Mouse (Mus musculus) embryonic facial prominence, embryonic 13.5 days (tissue): Measurements from ENCODE around the gene Ercc1. TPM values are rescaled to one million over a fixed set of nuclear protein-coding genes. Genes with fewer than 3 reads are reported as not detected.

Experiments
- ATAC-seq: fragments of 200-750 bp; cut with Nextera tagmentation; 2 replicates; pipeline ENCODE4 v1.8.0; 2017; ENCODE audit warnings: low read depth; ENCODE audit not compliant: insufficient number of reproducible peaks, insufficient read depth, low FRiP score, low TSS enrichment
- H3K27ac ChIP-seq: fragments of 300-500 bp; sonication (generic); 2 replicates; pipeline ENCODE4 v1.5.1; 2015; ENCODE audit warnings: moderate library complexity, mild to moderate bottlenecking, inconsistent platforms
- H3K27me3 ChIP-seq: fragments of 300-500 bp; sonication (generic); 2 replicates; pipeline ENCODE4 v1.6.1; 2015; ENCODE audit warnings: mild to moderate bottlenecking, inconsistent platforms
- H3K36me3 ChIP-seq: fragments of 300-500 bp; sonication (generic); 2 replicates; pipeline ENCODE4 v1.6.1; 2015; ENCODE audit warnings: mild to moderate bottlenecking, inconsistent platforms
- H3K4me1 ChIP-seq: fragments of 300-500 bp; sonication (generic); 2 replicates; pipeline ENCODE4 v1.6.1; 2015; ENCODE audit warnings: inconsistent platforms
- H3K4me2 ChIP-seq: fragments of 300-500 bp; sonication (generic); 2 replicates; pipeline ENCODE4 v1.6.1; 2015; ENCODE audit warnings: moderate library complexity, mild to moderate bottlenecking, inconsistent platforms
- H3K4me3 ChIP-seq: fragments of 300-500 bp; sonication (generic); 2 replicates; pipeline ENCODE4 v1.5.1; 2015; ENCODE audit warnings: mild to moderate bottlenecking, inconsistent platforms
- H3K9ac ChIP-seq: fragments of 300-500 bp; sonication (generic); 2 replicates; pipeline ENCODE4 v1.6.1; 2015; ENCODE audit warnings: mild to moderate bottlenecking, inconsistent platforms
- H3K9me3 ChIP-seq: fragments of 300-500 bp; sonication (generic); 2 replicates; pipeline ENCODE4 v1.6.1; 2016; ENCODE audit warnings: inconsistent platforms
- WGBS: fragments of 180-500 bp; shearing (Covaris S2); methylation state at CpG from one replicate; pipeline ENCODE4 v1.1.7; 2015; ENCODE audit warnings: mixed read lengths; 5-methylcytosine and 5-hydroxymethylcytosine counted together
- polyA plus RNA-seq: library from polyadenylated mRNA; unstranded; fragments of >200 nt; fragmentation: Nextera tagmentation; extraction: Ambion mirVana; gene quantifications from 2 replicates; pipeline ENCODE4 v1.2.1, GENCODE M21; 2015

The Ercc1 gene
- polyA plus RNA-seq, 1 experiment from 2014 or later, result 106 TPM

GRCm38 (mm10) chr7:19342481-19343027, 2.0 kb upstream of the Ercc1 start:
- WGBS, result under 1% methylated on average over 27 of the region's 27 CpGs
- no peak for ATAC-seq

GRCm38 (mm10) chr7:19343210-19343808, 1.3 kb upstream of the Ercc1 start:
- Histone ChIP-seq H3K4me3 (peak overlapping the region; percentile 52), H3K4me1 (peaks cover 39% of the 10 kb centered on the region), H3K9ac (0 out of 2 replicates have a peak overlapping the region, but pooled peaks have one; percentile 2), H3K36me3 (peaks cover 7% of the 10 kb centered on the region), H3K9me3 (no peaks in the 10 kb centered on the region), H3K27me3 (peaks cover 19% of the 10 kb centered on the region), H3K27ac (no peak overlapping the region), H3K4me2 (peak overlapping the region; percentile 93)
- ATAC-seq, result no peak
- 2% methylated on average over 11 of the region's 11 CpGs for WGBS

More at GRCm38 (mm10) chr7:19342481-19343027, 2.0 kb upstream of the Ercc1 start:
- Histone ChIP-seq H3K36me3 (no peaks in the 10 kb centered on the region), H3K9ac (peak overlapping the region; percentile 70), H3K9me3 (no peaks in the 10 kb centered on the region), H3K4me2 (peak overlapping the region; percentile 93), H3K27ac (no peak overlapping the region), H3K4me3 (peak overlapping the region; percentile 52), H3K4me1 (peaks cover 39% of the 10 kb centered on the region), H3K27me3 (peaks cover 19% of the 10 kb centered on the region)

- ATAC-seq, result peak; percentile 90
- Histone ChIP-seq H3K36me3 (peaks cover 23% of the 10 kb centered on the region), H3K4me2 (peak overlapping the region; percentile 84), H3K27me3 (peaks cover 19% of the 10 kb centered on the region), H3K4me3 (peak overlapping the region; percentile 61), H3K9ac (peak overlapping the region; percentile 76), H3K4me1 (peaks cover 39% of the 10 kb centered on the region), H3K27ac (peak overlapping the region; percentile 94), H3K9me3 (no peaks in the 10 kb centered on the region)
- WGBS, result 0% methylated on average over 31 of the region's 31 CpGs
Measured at GRCm38 (mm10) chr7:19344938-19345471, 427 bp downstream of the Ercc1 start.

DNA sequence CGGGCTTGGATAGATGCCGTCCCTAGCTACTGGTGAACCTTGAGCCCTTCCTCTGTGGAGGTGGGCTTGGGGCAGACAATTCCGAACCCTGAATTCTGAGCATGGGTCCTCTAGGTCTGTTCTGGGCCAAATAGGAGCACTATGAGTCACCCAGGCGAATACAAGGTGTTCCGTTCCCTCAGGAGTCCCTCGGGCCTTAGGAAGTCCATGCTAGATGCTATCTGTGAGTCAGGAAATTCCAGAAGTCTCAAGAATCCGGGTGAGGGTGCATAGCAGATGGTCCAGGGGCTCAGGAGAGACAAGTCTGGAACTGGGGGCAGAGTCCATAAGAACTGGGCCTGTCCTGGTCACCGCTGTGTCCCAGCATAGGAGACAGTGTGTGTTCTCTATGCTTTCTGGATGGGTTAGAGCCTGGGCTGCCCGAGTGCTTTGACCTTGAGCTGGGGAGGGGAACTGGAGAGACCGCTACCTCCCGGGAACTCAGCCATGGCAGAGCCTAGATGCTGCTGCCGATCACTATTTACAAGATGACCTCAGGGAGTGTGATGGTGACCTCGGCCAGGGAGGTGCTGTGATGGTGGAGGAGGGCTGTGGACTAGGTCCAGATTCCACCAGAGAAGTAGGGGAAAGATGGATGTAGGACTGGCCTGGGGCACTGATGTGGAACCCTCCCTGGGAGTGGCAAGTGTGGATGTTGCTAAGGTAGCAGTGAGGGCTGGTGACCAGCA, 4.8 kb downstream of the Ercc1 start:
- peaks cover 62% of the 10 kb centered on the region for H3K36me3 ChIP-seq
- H3K27me3 ChIP-seq, result no peaks in the 10 kb centered on the region
- H3K4me2 ChIP-seq, result no peak overlapping the region
- H3K9me3 ChIP-seq, result no peaks in the 10 kb centered on the region
- H3K9ac ChIP-seq, result no peak overlapping the region
- no peak for ATAC-seq
- H3K4me1 ChIP-seq, result peaks cover 15% of the 10 kb centered on the region
- WGBS, result 84% methylated on average over 13 of the region's 13 CpGs
- no peak overlapping the region for H3K27ac ChIP-seq
- H3K4me3 ChIP-seq, result no peak overlapping the region

DNA sequence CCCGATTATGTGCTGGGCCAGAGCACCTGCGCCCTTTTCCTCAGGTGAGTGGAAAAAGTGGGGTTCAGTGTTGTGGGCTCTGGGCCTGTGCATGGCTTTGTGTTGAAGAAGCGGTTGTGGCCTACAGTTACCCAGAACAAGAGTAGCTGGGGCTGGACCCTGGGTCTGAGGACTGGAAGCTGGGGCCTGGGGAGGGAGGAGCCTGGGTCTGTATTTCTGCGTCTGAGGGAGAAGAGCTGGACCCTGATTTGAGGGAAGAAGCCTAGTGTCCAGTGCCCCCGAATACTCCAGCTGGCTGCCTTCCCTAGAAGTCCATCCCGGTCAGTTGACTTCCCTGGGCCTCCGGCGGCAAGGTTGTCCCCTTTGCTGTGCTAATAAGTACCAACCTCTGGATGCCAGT, 5.6 kb downstream of the Ercc1 start:
- Histone ChIP-seq H3K9me3 (no peaks in the 10 kb centered on the region), H3K27me3 (no peaks in the 10 kb centered on the region), H3K36me3 (peaks cover 71% of the 10 kb centered on the region), H3K4me3 (no peak overlapping the region), H3K27ac (no peak overlapping the region), H3K4me1 (peaks cover 12% of the 10 kb centered on the region), H3K9ac (no peak overlapping the region), H3K4me2 (no peak overlapping the region)
- ATAC-seq, result no peak
- WGBS, result 95% methylated on average over 8 of the region's 8 CpGs

DNA sequence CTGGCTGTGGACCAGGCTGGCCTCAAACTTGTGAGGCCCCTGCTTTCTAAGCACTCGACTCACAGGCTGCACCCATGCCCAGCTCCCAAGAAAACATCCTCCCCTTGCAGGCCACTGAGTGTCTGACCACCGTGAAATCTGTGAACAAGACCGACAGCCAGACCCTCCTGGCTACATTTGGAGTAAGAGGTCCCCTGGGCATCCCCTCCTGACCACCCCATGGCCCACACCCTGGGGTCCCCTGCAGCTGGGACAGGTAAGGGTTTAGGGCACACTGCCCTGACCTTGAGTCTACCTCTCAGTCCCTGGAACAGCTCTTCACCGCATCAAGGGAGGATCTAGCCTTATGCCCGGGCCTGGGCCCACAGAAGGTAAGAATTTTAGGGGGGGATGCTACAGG, 10.4 kb downstream of the Ercc1 start:
- peaks cover 13% of the 10 kb centered on the region for H3K4me1 ChIP-seq
- no peaks in the 10 kb centered on the region for H3K9me3 ChIP-seq
- 88% methylated on average over 5 of the region's 5 CpGs for WGBS
- no peak overlapping the region for H3K9ac ChIP-seq
- H3K4me3 ChIP-seq, result no peak overlapping the region
- no peak overlapping the region for H3K4me2 ChIP-seq
- no peak overlapping the region for H3K27ac ChIP-seq
- no peak for ATAC-seq
- no peaks in the 10 kb centered on the region for H3K27me3 ChIP-seq
- H3K36me3 ChIP-seq, result peaks cover 72% of the 10 kb centered on the region

DNA sequence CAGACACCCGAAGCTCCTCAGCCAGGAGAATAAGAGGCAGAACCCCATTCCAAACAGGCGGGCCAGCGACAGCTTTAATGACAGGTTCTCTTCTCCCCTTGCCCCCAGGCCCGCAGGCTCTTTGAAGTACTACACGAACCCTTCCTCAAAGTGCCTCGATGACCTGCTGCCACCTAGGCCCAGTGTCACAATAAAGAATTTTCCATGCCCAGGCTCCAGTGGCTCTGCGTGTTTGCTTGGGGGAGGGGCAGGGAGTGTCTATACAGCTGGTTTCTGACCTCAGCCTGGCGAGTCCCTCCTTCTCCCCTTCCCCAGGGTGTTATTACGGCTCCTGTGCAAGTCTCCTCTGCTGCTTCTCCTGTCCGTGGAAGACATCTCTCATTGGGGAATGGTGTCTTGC, 11.7 kb downstream of the Ercc1 start:
- 66% methylated on average over 10 of the region's 10 CpGs for WGBS
- no peak overlapping the region for H3K9ac ChIP-seq
- no peaks in the 10 kb centered on the region for H3K27me3 ChIP-seq
- no peak overlapping the region for H3K4me2 ChIP-seq
- H3K4me3 ChIP-seq, result no peak overlapping the region
- H3K27ac ChIP-seq, result no peak overlapping the region
- peaks cover 61% of the 10 kb centered on the region for H3K36me3 ChIP-seq
- no peaks in the 10 kb centered on the region for H3K9me3 ChIP-seq
- H3K4me1 ChIP-seq, result peaks cover 23% of the 10 kb centered on the region
- no peak for ATAC-seq

DNA sequence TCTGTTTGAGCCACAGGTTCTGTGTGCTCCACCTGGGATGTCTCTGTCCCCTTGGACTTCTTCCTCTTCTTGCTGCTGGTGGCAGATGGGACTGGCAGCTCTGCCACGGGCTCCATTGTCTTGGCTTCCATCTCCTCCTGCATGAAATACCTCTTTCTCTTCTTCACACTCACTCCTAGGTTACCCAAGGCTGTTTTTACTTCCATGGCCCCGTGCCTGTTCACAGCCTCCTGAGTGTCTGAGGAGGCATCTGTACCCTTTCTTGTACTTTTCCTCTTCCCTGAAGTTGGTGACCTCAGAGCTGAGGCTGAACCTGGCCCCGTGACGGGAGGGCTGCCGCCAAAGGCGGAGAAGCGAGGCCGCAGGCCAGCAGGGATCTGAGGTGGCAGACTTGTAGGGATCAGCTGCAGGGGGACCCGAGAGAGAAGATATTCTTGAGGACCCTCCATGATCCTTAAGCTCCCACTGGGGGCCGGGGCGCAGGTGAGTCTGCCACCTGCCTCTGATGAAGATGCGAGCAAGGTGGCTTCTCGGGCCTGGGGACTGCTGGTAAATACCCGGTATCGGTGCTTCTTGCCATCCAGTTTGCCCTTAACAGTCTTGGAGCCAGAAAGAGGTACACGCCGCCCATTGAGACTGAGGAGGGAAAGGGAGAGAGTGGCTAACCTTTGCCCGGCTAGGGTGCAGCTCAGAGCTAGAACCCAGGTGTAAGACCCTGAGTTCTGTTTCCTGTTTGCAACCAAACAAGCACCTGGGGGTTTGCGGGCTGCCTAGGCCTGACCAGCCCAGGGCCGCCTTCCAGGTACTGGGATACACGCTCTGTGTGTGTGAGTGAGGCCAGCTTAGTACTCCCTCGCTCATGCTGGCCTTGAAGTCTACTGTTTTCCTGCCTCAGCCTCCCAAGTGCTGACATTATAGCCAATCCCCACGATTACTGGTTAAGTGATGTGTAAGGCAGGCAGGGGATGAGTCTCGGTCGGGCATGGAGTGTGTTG, 13.1 kb downstream of the Ercc1 start:
- H3K27ac ChIP-seq, result no peak overlapping the region
- no peak for ATAC-seq
- H3K36me3 ChIP-seq, result peaks cover 48% of the 10 kb centered on the region
- peak overlapping the region; percentile 66 for H3K4me3 ChIP-seq
- H3K27me3 ChIP-seq, result peaks cover 10% of the 10 kb centered on the region
- no peaks in the 10 kb centered on the region for H3K9me3 ChIP-seq
- 92% methylated on average over 25 of the region's 25 CpGs for WGBS
- peak overlapping the region; percentile 98 for H3K4me2 ChIP-seq
- H3K4me1 ChIP-seq, result peaks cover 34% of the 10 kb centered on the region
- H3K9ac ChIP-seq, result peak overlapping the region; percentile 76

GRCm38 (mm10) chr7:19358634-19359033, 14.1 kb downstream of the Ercc1 start:
- WGBS, result 17% methylated on average over 13 of the region's 13 CpGs
- ATAC-seq, result no peak
- Histone ChIP-seq H3K27me3 (peaks cover 11% of the 10 kb centered on the region), H3K9me3 (no peaks in the 10 kb centered on the region), H3K4me2 (peak overlapping the region; percentile 98), H3K27ac (no peak overlapping the region), H3K36me3 (peaks cover 39% of the 10 kb centered on the region), H3K4me1 (peaks cover 40% of the 10 kb centered on the region), H3K4me3 (peak overlapping the region; percentile 66), H3K9ac (peak overlapping the region; percentile 76)

DNA sequence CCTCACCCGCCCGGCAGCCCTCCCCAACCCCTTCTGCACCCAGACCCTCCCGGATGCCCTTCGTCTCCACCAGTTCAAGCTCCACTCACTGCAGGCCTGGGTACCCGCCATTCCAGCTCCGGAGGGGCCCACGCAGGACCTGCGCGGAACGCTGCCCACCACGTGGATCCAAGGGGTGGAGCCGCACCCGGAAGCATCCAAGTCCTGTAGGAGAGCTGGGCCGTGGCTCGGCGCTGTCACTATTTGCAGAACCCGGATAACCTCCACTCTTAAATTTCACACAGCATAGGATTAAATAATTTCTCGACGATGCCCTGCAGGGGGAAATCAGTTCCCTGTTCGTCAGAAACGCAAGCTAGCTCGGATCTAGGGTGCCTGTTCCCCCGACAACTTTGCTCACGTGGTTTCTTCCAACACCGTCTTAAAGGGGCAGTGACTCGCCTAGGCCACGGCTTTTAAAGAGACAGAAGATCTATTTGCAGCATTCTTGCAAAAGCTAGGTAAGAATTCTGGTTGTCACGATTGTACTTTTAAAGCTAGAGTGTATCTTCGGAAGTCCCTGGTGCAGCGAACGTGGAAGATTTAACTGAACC, 14.8 kb downstream of the Ercc1 start, which contains the start of the genes Cd3eap and Ppp1r13l:
TSS of gene Cd3eap (minus strand) at position 185 of the 593 bp plus-strand sequence.
TSS of gene Ppp1r13l (plus strand) at position 451 of the 593 bp plus-strand sequence.
- Histone ChIP-seq H3K9me3 (no peaks in the 10 kb centered on the region), H3K27ac (peak within 1 kb of the TSS; percentile 71), H3K27me3 (peaks cover 11% of the 10 kb centered on the region), H3K4me2 (peak within 1 kb of the TSS; percentile 98), H3K4me1 (peaks cover 43% of the 10 kb centered on the region), H3K4me3 (peak within 1 kb of the TSS; percentile 66), H3K36me3 (peaks cover 32% of the 10 kb centered on the region), H3K9ac (peak within 1 kb of the TSS; percentile 76)
- WGBS, result 1% methylated on average over 30 of the region's 31 CpGs
- peak; percentile 73 for ATAC-seq
